Mouse (Mus musculus) CH12.LX (cell line): ENCODE data around the gene Olfr320. TPM values are rescaled to one million over a fixed set of nuclear protein-coding genes. Genes with fewer than 3 reads are reported as not detected.

Source experiments
- DNase-seq: peaks from one replicate; pipeline ENCODE4 v3.0.0-alpha.2; 2013; ENCODE audit errors: extremely low read depth
- H3K27ac ChIP-seq: 2 replicates; pipeline ENCODE4 v1.5.1; 2012; ENCODE audit warnings: low read depth, mild to moderate bottlenecking, control low read depth, moderate library complexity; ENCODE audit not compliant: insufficient read depth
- H3K27me3 ChIP-seq: replicated peaks from 2 replicates; pipeline ENCODE3; 2012; ENCODE audit warnings: inconsistent platforms
- H3K36me3 ChIP-seq, 2 experiments: replicated peaks in 1 of 2; 2 replicates each; pipeline versions ENCODE3 to v1.6.1; 2012; ENCODE audit warnings: inconsistent platforms in 1 of 2, low read length in 1 of 2, mild to moderate bottlenecking in 1 of 2, mixed read lengths in 1 of 2, moderate library complexity in 1 of 2; ENCODE audit not compliant: control insufficient read depth in 1 of 2, insufficient read depth in 1 of 2
- H3K4me1 ChIP-seq, 2 experiments: 2 replicates each; pipeline ENCODE4 v1.6.1; 2012; ENCODE audit warnings: inconsistent platforms in 1 of 2, moderate library complexity in 1 of 2; ENCODE audit not compliant: insufficient read depth in 2 of 2, control insufficient read depth in 1 of 2
- H3K4me2 ChIP-seq: 2 replicates; pipeline ENCODE4 v1.6.1; 2012; ENCODE audit warnings: low read depth, mild to moderate bottlenecking, control low read depth; ENCODE audit not compliant: poor library complexity, insufficient read depth, severe bottlenecking
- H3K4me3 ChIP-seq, 3 experiments: fragments of 150-350 bp in 1 of 3; sonication (generic) in 1 of 3; replicated peaks in 1 of 3; 2 replicates each; pipeline versions ENCODE3 to v1.5.1; 2011 to 2012; ENCODE audit warnings: low read depth in 2 of 3, low read length in 2 of 3, mild to moderate bottlenecking in 2 of 3, moderate library complexity in 2 of 3, control low read depth in 1 of 3, improper control_type of control experiment in 1 of 3, inconsistent platforms in 1 of 3, mixed read lengths in 1 of 3; ENCODE audit not compliant: poor library complexity in 1 of 3
- H3K79me2 ChIP-seq: replicated peaks from 2 replicates; pipeline ENCODE4 v1.6.1; 2012; ENCODE audit warnings: mild to moderate bottlenecking, moderate library complexity; ENCODE audit not compliant: control insufficient read depth, poor library complexity, insufficient read depth, severe bottlenecking; ENCODE audit errors: extremely low read depth
- H3K9ac ChIP-seq: 2 replicates; pipeline ENCODE4 v1.6.1; 2012; ENCODE audit warnings: low read depth, mild to moderate bottlenecking, control low read depth, moderate library complexity; ENCODE audit not compliant: insufficient read depth
- H3K9me3 ChIP-seq: replicated peaks from 2 replicates; pipeline ENCODE3; 2012; ENCODE audit warnings: low read length, inconsistent platforms, mixed read lengths
- BHLHE40 ChIP-seq: IDR thresholded peaks from 2 replicates; pipeline ENCODE4 v1.6.1; 2011; ENCODE audit warnings: mild to moderate bottlenecking, low read depth, low read length, improper control_type of control experiment
- CHD2 ChIP-seq: IDR thresholded peaks from 2 replicates; pipeline ENCODE4 v1.6.1; 2011; ENCODE audit warnings: low read length, improper control_type of control experiment
- CTCF ChIP-seq, 2 experiments: IDR thresholded peaks in 1 of 2; conservative IDR thresholded peaks in 1 of 2; 2 replicates each; pipeline ENCODE4 v1.5.1; 2011 to 2012; ENCODE audit warnings: low read depth in 2 of 2, low read length in 2 of 2, improper control_type of control experiment in 1 of 2, inconsistent platforms in 1 of 2, mild to moderate bottlenecking in 1 of 2, moderate library complexity in 1 of 2
- E2F4 ChIP-seq: IDR thresholded peaks from 2 replicates; pipeline ENCODE4 v1.6.1; 2011; ENCODE audit warnings: low read depth, low read length, improper control_type of control experiment; ENCODE audit not compliant: insufficient replicate concordance
- ELF1 ChIP-seq: IDR thresholded peaks from 2 replicates; pipeline ENCODE4 v1.6.1; 2014; ENCODE audit warnings: low read depth, mild to moderate bottlenecking, inconsistent platforms, low read length, improper control_type of control experiment
- ETS1 ChIP-seq: conservative IDR thresholded peaks from 2 replicates; pipeline ENCODE4 v1.6.1; 2012; ENCODE audit warnings: low read depth, mild to moderate bottlenecking, inconsistent platforms, low read length, improper control_type of control experiment, moderate library complexity
- GABPA ChIP-seq: IDR thresholded peaks from 2 replicates; pipeline ENCODE4 v1.6.1; 2012; ENCODE audit warnings: low read depth, low read length, improper control_type of control experiment, inconsistent platforms; ENCODE audit not compliant: insufficient replicate concordance
- HCFC1 ChIP-seq: IDR thresholded peaks from 2 replicates; pipeline ENCODE4 v1.6.1; 2012; ENCODE audit warnings: low read depth, mild to moderate bottlenecking, inconsistent platforms, low read length, improper control_type of control experiment
- IRF4 ChIP-seq: IDR thresholded peaks from 2 replicates; pipeline ENCODE4 v1.6.1; 2014; ENCODE audit warnings: low read depth, mild to moderate bottlenecking, inconsistent platforms, low read length, improper control_type of control experiment
- JUN ChIP-seq: IDR thresholded peaks from 2 replicates; pipeline ENCODE4 v1.6.1; 2011; ENCODE audit warnings: low read depth, mild to moderate bottlenecking, low read length, improper control_type of control experiment, moderate library complexity; ENCODE audit not compliant: insufficient read depth
- JUND ChIP-seq: conservative IDR thresholded peaks from 2 replicates; pipeline ENCODE4 v1.6.1; 2011; ENCODE audit warnings: low read depth, low read length, improper control_type of control experiment
- KAT2A ChIP-seq: IDR thresholded peaks from 2 replicates; pipeline ENCODE4 v1.6.1; 2012; ENCODE audit warnings: low read length, improper control_type of control experiment, inconsistent platforms; ENCODE audit not compliant: insufficient replicate concordance
- MAFK ChIP-seq: IDR thresholded peaks from 2 replicates; pipeline ENCODE4 v1.6.1; 2011; ENCODE audit warnings: low read length, improper control_type of control experiment; ENCODE audit not compliant: insufficient replicate concordance
- MAX ChIP-seq: IDR thresholded peaks from 2 replicates; pipeline ENCODE4 v1.6.1; 2011; ENCODE audit warnings: low read length, improper control_type of control experiment
- MAZ ChIP-seq: IDR thresholded peaks from 2 replicates; pipeline ENCODE4 v1.6.1; 2012; ENCODE audit warnings: low read depth, mild to moderate bottlenecking, inconsistent platforms, low read length, improper control_type of control experiment, moderate library complexity
- POLR2A ChIP-seq: IDR thresholded peaks from 2 replicates; pipeline ENCODE4 v1.6.1; 2011; ENCODE audit warnings: low read depth, mild to moderate bottlenecking, improper control_type of control experiment, low read length
- RAD21 ChIP-seq: IDR thresholded peaks from 2 replicates; pipeline ENCODE4 v1.6.1; 2011; ENCODE audit warnings: low read depth, mild to moderate bottlenecking, low read length, improper control_type of control experiment, moderate library complexity
- RCOR1 ChIP-seq: conservative IDR thresholded peaks from 2 replicates; pipeline ENCODE4 v1.6.1; 2012; ENCODE audit warnings: low read depth, mild to moderate bottlenecking, inconsistent platforms, low read length, improper control_type of control experiment
- SIN3A ChIP-seq: IDR thresholded peaks from 2 replicates; pipeline ENCODE4 v1.6.1; 2012; ENCODE audit warnings: low read length, improper control_type of control experiment, inconsistent platforms
- SMC3 ChIP-seq: IDR thresholded peaks from 2 replicates; pipeline ENCODE4 v1.6.1; 2011; ENCODE audit warnings: low read depth, low read length, improper control_type of control experiment
- TCF12 ChIP-seq: IDR thresholded peaks from 2 replicates; pipeline ENCODE4 v1.6.1; 2014; ENCODE audit warnings: low read depth, mild to moderate bottlenecking, inconsistent platforms, low read length, improper control_type of control experiment
- USF2 ChIP-seq: conservative IDR thresholded peaks from 2 replicates; pipeline ENCODE4 v1.6.1; 2011; ENCODE audit warnings: low read depth, low read length, improper control_type of control experiment
- ZC3H11A ChIP-seq: IDR thresholded peaks from 2 replicates; pipeline ENCODE4 v1.6.1; 2012; ENCODE audit warnings: low read depth, mild to moderate bottlenecking, inconsistent platforms, low read length, improper control_type of control experiment
- ZKSCAN1 ChIP-seq: IDR thresholded peaks from 2 replicates; pipeline ENCODE4 v1.6.1; 2012; ENCODE audit warnings: low read depth, inconsistent platforms, low read length, improper control_type of control experiment, borderline replicate concordance
- ZMIZ1 ChIP-seq: IDR thresholded peaks from 2 replicates; pipeline ENCODE4 v1.6.1; 2012; ENCODE audit warnings: low read depth, mild to moderate bottlenecking, inconsistent platforms, low read length, improper control_type of control experiment
- dilution Hi-C: fragments of 300-500 bp; cut with MboI; formaldehyde crosslinking; loops from 2 replicates; pipeline ENCODE4 v1.14.3; 2020; ENCODE audit warnings: low sequenced_read_pairs; ENCODE audit not compliant: extremely low pct_unique_long_range_greater_than_20kb, extremely low pct_ligation_motif_present
- in situ Hi-C: fragments of 300-500 bp; cut with MboI; formaldehyde crosslinking; loops from 3 replicates; pipeline ENCODE4 v1.14.3; 2019; ENCODE audit warnings: low sequenced_read_pairs, low pct_ligation_motif_present, low pct_unique_long_range_greater_than_20kb, mixed read lengths
- polyA plus RNA-seq: library from polyadenylated mRNA; unstranded; fragments of >175 nt; gene quantifications from 2 replicates; pipeline ENCODE4 v1.2.1, GENCODE M21; 2012; ENCODE audit warnings: low read depth; ENCODE audit not compliant: insufficient read length
- total RNA-seq, 2 experiments: library from RNA; depleted of rRNA; stranded (reverse); fragments of 300-350 nt in 1 of 2; fragments of >200 nt in 1 of 2; gene quantifications; 2 replicates each; pipeline ENCODE4 v1.2.3; 2012 to 2014

The Olfr320 gene
- total and polyA plus RNA-seq, 3 experiments, result not detected

DNA sequence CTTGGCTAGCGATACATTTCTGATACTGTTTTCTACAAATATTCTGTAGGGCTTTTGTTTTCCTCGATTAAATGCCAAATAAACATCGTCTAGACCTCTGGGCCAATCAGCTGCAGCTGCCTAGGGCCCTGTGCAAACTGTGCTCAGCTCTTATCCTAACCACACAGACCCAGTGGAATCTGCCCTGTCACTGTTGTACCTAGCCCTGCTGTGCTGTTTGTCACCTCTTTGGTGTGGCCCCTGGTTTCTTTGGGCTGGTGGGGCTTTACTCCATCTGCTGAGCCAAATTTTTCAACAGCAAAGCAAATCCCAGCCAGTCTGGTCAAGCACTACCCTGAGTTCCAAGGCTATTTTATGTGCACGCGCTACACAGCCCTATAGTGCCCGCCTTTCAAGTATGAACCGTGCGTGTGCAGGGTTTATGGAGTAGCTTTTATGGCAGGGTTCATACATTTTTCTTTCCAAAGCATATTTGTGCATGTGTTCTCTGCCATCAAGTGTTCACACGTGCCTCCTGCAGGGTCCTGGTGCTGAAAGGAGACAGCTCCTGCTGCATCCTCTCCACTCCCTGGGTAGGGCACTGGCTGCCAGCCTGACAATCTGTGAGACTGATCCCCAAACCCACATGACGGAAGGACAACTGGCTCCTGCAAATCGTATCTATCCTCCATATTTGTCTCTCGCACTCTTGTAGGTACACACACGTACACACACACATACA is 39.1 kb upstream of the Olfr320 start:
- dilution Hi-C loops (no loop called here), in situ Hi-C loops (loop anchor here (25.0 kb wide), 1 partner anchor 704 kb away; no protein-coding TSS in a partner anchor)
- Histone ChIP-seq H3K4me3 (no peak overlapping the region), H3K9ac (no peak overlapping the region), H3K4me1 (peaks cover 2 to 4% of the 10 kb centered on the region in 2 experiments; a peak in 3 of 4 replicates), H3K9me3 (no peaks in the 10 kb centered on the region), H3K79me2 (no peaks in the 10 kb centered on the region), H3K4me2 (no peak overlapping the region), H3K27me3 (peaks cover 84% of the 10 kb centered on the region), H3K36me3 (no peaks in the 10 kb centered on the region), H3K27ac (no peak overlapping the region)
- TF ChIP-seq BHLHE40 (no peak), ZKSCAN1 (no peak), CTCF (conservative IDR thresholded peaks at IDR 0.05 in 1 of 2, IDR thresholded peaks at IDR 0.05 in 1 of 2; ENCODE audit: low read depth in 2 of 2, low read length in 2 of 2) (no peak), MAZ (no peak), RCOR1 (no peak)
- DNase-seq, result no peak

DNA sequence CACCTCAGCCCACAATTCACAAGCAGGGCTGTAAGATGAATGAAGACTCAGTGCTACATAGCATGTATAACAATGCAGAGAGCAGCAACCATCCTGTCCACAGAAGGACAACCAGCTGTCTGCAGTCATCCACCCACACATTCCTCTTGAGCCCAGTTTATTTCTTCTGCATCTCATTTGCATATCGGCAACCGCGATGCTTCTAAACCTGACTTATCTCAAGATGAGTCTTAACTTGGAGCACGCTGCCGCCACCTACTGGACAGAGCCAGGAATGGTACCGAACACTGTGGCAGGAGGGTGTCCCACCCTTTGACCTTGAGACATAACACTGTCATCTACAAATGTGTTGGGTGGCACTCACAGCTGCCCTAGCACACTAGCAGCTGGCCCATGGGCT is 37.5 kb upstream of the Olfr320 start:
- Histone ChIP-seq H3K27ac (no peak overlapping the region), H3K36me3 (no peaks in the 10 kb centered on the region), H3K4me1 (peaks cover 2 to 4% of the 10 kb centered on the region in 2 experiments; a peak in 3 of 4 replicates), H3K27me3 (peaks cover 83% of the 10 kb centered on the region), H3K4me2 (no peak overlapping the region), H3K9ac (no peak overlapping the region), H3K9me3 (no peaks in the 10 kb centered on the region), H3K79me2 (no peaks in the 10 kb centered on the region), H3K4me3 (no peak overlapping the region)
- in situ Hi-C loops, result loop anchor here (25.0 kb wide), 1 partner anchor 706 kb away; no protein-coding TSS in a partner anchor
- TF ChIP-seq SMC3, result peak; percentile 67
- no peak for TF ChIP-seq IRF4
- TF ChIP-seq CTCF (conservative IDR thresholded peaks at IDR 0.05 in 1 of 2, IDR thresholded peaks at IDR 0.05 in 1 of 2; ENCODE audit: low read depth in 2 of 2, low read length in 2 of 2), result peak; percentile 86 to 92
- TF ChIP-seq RAD21, result peak; percentile 63
- TF ChIP-seq JUND, result 0 out of 2 replicates have a peak, but pooled peaks have one; percentile 18
- dilution Hi-C loops, result no loop called here
- DNase-seq, result peak; percentile 80

DNA sequence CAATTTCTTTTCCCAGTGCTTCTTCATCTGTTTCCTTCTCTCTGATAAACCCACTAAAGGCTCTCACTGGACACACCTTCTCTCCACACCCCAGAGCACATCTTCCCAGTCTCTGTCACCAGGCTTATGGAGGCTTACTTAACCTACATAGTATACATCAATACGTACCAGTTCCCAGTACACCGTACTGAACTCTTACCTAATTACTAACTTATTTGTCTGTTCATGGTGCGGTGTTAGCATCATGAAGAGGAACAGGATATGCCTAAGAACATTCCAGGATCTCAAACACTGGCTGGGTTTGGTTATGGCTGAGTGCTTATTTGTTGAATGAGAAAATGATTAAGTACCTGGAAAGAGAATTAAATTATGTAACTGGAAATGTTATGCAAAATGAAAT is 25.7 kb upstream of the Olfr320 start:
- dilution Hi-C loops, result no loop called here
- in situ Hi-C loops, result no loop called here
- H3K9me3 ChIP-seq, result no peaks in the 10 kb centered on the region
- H3K4me2 ChIP-seq, result no peak overlapping the region
- TF ChIP-seq ETS1, result no peak
- no peak for TF ChIP-seq SIN3A
- no peak for TF ChIP-seq ELF1
- TF ChIP-seq JUN, result no peak
- no peak for TF ChIP-seq TCF12
- no peak for TF ChIP-seq E2F4
- no peak for TF ChIP-seq SMC3
- TF ChIP-seq ZC3H11A, result no peak
- TF ChIP-seq MAX, result no peak
- TF ChIP-seq KAT2A, result no peak
- TF ChIP-seq MAFK, result no peak
- TF ChIP-seq RCOR1, result no peak
- TF ChIP-seq HCFC1, result no peak
- no peak for TF ChIP-seq CHD2
- no peak for TF ChIP-seq POLR2A
- TF ChIP-seq USF2, result no peak
- no peak for TF ChIP-seq GABPA
- TF ChIP-seq BHLHE40, result no peak
- no peak for TF ChIP-seq ZMIZ1
- TF ChIP-seq ZKSCAN1, result no peak
- no peaks in the 10 kb centered on the region for H3K79me2 ChIP-seq
- no peaks in the 10 kb centered on the region for H3K36me3 ChIP-seq
- no peak overlapping the region for H3K27ac ChIP-seq
- no peak overlapping the region for H3K9ac ChIP-seq
- no peak overlapping the region for H3K4me3 ChIP-seq
- DNase-seq, result no peak
- peaks cover 80% of the 10 kb centered on the region for H3K27me3 ChIP-seq
- no peaks in the 10 kb centered on the region for H3K4me1 ChIP-seq
